Mouse (Mus musculus) erythroblast, embryonic 14.5 days (primary cell): Measurements from ENCODE around the gene C2cd2.

ENCODE experiments used
- GATA1 ChIP-seq: IDR thresholded peaks from 2 replicates; pipeline ENCODE4 v1.6.1; 2012; ENCODE audit warnings: low read length, inconsistent platforms, mixed read lengths
- TAL1 ChIP-seq: IDR thresholded peaks from 3 replicates; pipeline ENCODE4 v1.6.1; 2012; ENCODE audit warnings: low read length, inconsistent platforms, mixed read lengths

DNA sequence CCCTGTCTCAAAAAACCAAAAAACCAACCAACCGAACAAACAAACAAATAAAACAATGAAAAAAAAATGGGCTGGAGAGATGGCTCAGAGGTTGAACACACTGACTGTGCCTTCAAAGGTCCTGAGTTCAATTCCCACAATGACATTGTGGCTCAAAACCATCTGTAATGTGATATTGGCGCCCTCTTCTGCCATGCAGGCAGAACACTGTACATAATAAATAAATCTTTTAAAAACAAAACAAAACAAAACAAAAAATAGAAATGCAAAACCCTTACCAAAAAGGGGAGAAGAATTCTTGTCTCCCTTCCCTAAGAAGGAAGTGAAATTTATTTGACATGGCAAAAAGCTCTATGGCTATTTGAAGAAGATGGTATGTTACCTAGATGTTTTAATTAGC is 29.1 kb upstream of the C2cd2 start:
- TF ChIP-seq TAL1, result no peak
- TF ChIP-seq GATA1, result no peak
